Mouse (Mus musculus): ENCODE data around the gene Ccdc34.

The Ccdc34 gene

DNA sequence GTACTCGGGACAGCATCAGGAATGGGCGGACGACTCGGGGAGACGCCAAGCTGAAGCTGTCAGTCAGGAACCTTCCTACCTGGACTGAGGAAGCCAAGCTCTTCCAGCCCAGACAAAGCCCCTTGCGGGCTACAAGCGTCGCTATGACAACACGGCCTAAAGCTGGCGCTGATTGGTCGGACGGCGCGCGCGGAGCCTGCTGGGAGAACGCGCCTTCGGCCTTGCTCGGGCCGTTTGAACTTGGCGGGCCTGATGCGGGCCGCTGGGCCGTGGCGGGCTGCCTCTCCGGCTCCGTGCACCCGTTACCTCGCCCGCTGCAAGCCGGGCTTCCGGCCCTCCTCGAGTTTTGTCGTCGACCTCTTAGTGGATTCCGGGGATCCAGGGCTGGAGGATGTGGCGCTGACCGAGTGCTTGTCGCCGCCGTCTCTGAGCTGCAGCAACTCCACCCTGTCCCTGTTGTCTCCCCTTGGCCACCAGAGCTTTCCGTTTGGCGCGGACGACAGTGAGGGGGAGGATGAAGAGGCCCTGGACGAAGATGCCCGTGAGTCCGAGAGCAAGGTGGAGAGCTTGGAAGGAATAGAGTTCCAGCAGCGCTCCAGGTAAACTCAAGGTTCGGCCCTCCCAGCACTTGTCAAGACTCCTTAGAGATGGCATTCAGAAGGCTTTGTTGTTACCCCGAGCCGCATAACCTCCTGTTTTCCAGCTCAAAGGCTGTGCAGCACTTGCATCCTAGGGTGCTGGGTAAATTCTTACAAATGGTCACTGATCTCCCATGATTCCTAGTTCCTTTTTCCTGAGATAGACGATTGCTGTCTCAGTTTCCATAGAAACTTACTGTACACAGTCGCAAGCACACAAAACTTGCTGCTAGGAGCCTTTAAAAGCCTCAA lies at the start of gene Ccdc34:
Gene Ccdc34, plus strand, starts transcription at position 202 of the 890 bp plus-strand sequence.
- peak; percentile 93 for DNase-seq (ENCODE audit: low read depth, low spot score)

- DNase-seq (ENCODE audit: low read depth, low spot score), result no peak
Measured at GRCm38 (mm10) chr2:109969381-109969780, 48.2 kb upstream of the Ccdc34 start.

- DNase-seq (ENCODE audit: low read depth, low spot score), result no peak
Measured at GRCm38 (mm10) chr2:109969926-109970532, 47.6 kb upstream of the Ccdc34 start.

- DNase-seq (ENCODE audit: low read depth, low spot score), result no peak
Measured at GRCm38 (mm10) chr2:109970744-109971410, 46.7 kb upstream of the Ccdc34 start.

DNA sequence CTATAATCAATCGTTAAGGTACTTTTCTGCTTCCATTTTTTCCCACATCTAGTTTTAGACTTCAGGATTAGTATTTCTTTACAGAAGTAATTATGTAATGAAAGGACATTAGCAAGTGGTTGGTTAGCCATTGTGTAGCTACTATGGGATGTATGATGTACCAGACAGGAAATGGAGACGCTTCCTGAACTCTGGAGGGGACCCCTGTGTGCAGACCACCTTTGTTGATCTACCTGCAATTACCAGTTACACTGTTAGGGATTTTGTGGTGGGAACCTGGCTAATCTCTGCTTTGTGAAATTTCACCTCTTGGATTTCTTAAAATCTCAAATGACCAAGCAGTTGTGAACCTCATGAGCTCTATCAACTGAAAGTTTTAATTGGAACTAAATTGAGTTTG lies 45.3 kb upstream of the Ccdc34 start:
- DNase-seq (ENCODE audit: low read depth, low spot score), result no peak

- no peak for DNase-seq (ENCODE audit: low read depth, low spot score)
Measured at GRCm38 (mm10) chr2:109972922-109973321, 44.7 kb upstream of the Ccdc34 start.

DNA sequence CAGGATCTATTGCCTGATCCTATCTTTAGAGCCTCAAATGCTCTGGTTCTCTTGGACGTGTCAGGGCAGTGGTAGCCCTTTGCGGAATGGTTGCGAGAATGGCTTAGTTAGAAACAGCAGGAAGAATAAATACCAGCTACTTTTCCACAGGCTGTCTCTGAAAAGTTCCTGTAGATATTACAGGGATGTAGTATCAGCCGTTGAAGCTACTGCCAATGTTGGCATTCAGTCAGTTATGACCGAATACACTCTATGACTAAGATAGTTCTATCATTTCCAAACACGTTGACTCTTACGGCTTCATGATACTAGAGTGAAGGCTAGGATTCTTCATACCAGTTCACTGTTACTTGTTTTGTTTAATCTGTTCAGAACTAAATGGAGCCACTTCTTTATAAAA lies 42.8 kb upstream of the Ccdc34 start:
- DNase-seq (ENCODE audit: low read depth, low spot score), result no peak

DNA sequence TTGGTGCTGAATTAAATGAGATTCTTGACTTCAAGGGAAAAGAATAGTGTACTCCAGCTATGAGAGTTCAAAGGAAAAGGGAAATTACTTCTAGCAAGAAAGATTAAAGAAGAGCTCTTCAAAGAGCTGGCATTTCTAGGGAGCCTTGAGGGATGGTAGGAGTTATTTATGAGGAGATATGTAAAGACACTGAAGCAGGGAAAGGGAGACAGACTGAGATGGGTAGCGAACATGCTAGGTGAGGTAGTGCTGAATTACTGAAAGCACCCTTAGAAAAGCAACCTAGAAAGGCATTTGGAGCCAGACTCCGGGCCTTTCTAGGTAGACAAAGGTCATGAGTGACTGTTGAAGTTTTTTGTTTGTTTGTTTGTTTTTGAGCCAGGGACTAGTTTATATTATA lies 41.4 kb upstream of the Ccdc34 start:
- DNase-seq (ENCODE audit: low read depth, low spot score), result no peak

- no peak for DNase-seq (ENCODE audit: low read depth, low spot score)
Measured at GRCm38 (mm10) chr2:109977322-109977721, 40.3 kb upstream of the Ccdc34 start.

- no peak for DNase-seq (ENCODE audit: low read depth, low spot score)
Measured at GRCm38 (mm10) chr2:109979209-109979608, 38.4 kb upstream of the Ccdc34 start.

- DNase-seq (ENCODE audit: low read depth, low spot score), result no peak
Measured at GRCm38 (mm10) chr2:109983435-109983834, 34.2 kb upstream of the Ccdc34 start.

DNA sequence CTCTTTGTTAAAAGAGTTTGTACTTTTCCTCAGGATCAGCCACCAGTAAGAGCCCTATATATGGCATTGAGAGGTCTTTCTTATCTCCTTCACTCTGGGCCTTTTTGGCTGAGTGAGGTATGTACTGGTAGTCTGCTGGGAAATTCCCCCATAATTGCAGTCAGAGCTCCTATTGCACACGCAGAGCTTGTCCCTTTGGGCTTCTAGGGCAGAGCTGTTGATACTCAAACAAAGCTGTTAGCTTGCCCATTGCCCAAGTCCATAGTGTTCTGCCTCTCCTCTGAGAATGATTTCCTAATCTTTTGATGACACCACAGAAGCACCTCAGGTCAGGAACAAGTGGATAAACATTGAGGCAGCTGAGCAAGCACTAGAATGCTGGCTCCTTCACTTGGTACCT lies 32.7 kb upstream of the Ccdc34 start:
- no peak for DNase-seq (ENCODE audit: low read depth, low spot score)

DNA sequence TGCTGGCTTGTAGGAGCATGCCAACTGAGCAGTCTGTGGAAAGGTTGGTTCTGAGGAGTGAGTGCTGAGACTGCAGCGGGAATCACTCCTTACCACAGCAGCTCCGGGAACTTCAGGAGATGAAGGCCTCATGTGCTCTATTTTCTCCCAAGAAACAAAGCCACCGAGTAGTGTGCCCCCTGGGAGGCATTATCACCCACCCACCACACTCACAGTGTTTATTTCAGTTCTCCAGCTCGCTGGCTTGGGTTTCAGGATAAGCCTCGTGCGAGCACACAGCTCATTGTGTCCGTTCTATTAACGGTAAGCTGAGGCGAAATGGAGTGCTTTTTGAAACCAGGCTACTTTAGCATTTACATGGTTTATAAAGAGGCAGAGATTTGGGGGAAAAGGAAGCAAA lies 32.1 kb upstream of the Ccdc34 start:
- DNase-seq (ENCODE audit: low read depth, low spot score), result no peak

- no peak for DNase-seq (ENCODE audit: low read depth, low spot score)
Measured at GRCm38 (mm10) chr2:109986036-109986785, 31.4 kb upstream of the Ccdc34 start.

GRCm38 (mm10) chr2:109987946-109988345 lies 29.7 kb upstream of the Ccdc34 start:
- DNase-seq (ENCODE audit: low read depth, low spot score), result no peak

DNA sequence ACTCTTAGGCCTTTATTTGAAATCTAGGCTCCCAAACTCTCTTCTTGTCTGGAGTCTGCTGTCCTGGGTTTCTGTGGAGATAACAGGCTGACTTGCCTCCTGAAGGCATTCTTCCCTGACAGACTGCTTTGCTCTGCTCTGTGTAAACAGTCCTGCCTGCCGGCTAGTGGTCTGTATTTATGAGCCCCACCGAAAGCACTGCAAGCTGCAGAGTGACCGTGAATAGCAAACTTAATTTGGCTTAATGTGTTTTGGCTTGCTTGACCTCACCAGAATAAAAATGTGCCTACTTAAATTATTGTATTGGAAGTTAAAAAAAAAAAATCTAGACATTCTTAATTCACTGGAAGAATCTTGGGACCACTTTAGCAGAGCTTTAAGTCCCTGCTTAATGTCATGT lies 28.4 kb upstream of the Ccdc34 start:
- no peak for DNase-seq (ENCODE audit: low read depth, low spot score)

DNA sequence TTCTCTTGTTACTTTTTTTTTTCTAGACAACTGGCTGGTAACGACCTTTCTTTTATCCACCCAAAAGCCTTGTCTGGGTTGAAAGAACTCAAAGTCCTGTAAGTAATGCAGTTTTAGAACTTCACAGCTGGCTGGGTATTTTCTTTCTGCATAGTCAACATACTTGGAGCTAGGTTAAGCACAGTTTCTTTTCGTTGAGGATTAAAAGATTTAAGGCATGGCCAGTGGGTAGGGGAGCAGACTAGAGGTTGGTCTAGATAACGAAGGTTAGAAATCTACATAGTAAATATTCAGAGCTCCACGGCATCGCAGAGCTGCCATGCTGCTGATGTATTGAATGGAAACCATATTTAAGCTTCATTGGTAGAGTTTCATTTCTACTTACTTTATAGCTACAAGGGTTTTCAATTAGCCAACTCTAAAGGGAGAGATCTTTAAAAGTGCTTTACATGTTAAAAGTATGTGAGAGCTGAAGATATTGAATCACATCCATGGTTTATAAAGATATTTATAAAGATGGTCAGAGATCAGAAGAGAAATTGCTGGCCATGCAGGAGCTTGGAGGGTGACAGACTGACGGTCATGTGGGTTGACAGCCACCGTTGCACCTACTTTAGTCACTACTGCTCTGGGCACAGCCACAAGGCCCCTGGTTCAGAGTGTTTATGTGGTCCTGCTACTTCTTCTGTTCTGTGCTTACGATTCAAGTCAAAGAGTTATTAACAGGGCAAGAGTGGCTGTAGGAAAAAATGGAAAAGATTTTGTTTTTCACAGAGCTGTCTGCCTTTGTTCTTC lies 27.7 kb upstream of the Ccdc34 start:
- DNase-seq (ENCODE audit: low read depth, low spot score), result no peak

DNA sequence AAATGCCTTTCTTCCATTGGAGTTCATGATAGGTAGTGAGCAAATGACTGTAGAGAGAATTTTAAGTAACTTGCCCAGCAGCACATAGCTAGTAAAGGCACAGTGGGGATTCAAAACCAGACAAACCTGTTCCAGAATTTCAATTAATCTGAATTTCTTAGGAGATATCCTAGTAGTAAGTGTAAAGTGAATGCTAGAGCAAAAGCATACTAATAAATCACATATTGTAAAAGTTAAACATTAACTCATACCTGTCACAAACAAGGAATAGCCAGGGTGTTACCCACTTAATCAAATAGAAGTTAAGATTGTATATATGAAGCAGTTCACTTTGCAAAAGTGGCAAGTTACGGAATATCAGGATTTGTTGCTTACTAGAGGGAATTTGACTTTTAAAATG lies 25.9 kb upstream of the Ccdc34 start:
- no peak for DNase-seq (ENCODE audit: low read depth, low spot score)

- DNase-seq (ENCODE audit: low read depth, low spot score), result no peak
Measured at GRCm38 (mm10) chr2:109992448-109993073, 25.1 kb upstream of the Ccdc34 start.

DNA sequence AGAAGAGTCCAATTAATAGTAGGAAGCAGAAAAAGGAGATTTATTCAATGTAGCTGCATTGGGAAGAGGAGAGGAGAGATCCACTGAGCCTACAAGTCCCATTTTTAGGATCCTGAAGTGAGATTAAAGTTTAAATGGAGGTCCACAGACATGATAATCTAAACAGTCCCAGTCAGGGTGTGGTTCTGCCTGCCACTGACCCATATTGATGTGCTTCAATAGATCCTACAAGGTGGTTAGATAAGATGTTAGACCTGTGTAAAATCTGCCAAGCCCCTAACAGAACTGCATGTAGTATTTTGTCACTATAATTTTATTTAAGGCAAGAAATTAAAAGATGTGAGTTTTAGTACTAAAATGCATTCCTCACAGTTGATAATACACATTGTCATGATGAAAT lies 24.2 kb upstream of the Ccdc34 start:
- no peak for DNase-seq (ENCODE audit: low read depth, low spot score)

DNA sequence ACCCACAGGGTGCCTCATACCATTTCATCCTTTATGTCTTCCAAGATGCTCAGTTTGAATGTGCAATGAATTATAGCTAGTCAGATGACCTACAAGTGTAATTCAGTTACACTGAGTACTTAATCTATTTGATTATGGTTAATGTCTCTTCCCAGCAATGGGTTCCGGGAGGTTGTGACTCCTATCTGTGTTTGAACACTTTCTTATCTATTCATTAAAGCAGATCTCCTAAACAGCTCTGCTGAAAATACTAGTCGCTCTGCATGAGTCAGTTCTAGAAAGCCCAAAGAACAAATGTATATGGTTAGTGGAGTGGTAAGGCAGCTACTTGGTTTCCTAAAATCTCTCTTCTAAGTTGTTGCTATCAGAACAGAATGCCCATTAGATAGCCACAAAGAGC lies 22.6 kb upstream of the Ccdc34 start:
- no peak for DNase-seq (ENCODE audit: low read depth, low spot score)

All from ES-CJ7 (cell line).